ENCODE assay signal across 1 mouse cellular context in the genomic region with DNA sequence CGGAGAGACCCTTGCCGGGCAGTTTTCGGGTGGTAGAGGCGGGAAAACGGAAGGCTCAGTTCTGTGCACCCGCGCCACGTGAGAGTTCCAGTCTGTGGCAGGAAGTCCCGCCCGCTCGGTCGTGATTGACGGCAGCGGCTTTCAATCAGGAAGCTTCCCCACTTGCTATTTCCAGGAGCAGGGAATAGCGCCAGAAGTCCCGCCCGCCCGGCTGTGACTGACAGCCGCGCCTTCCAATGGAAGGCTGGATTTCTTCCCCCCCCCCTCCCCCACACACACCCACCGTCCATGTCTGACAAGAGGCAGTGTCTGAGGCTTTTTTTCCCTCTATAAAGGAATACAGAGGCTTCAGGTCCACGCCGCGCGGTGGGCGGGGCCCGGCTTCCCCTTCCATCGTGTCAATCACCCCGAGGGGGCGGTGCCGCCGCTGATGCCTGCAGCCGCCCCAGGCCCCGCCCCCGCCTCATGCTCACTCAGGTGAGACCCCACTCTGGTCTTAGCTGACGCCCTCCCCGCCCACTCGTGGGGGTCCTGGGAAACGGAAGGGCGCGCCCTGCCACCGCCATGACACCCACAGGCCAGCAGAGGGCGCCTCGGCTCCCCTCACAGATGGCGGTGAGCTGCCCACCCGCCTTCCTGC.
A peak's percentile ranks its signal among the peaks of the same experiment; 100 is the strongest.
TF ChIP-seq lines count a peak whose summit lies in the region.

No protein-coding gene starts in this region.

TF ChIP-seq in CH12.LX, 34 proteins besides CTCF, POLR2A, EP300 and RAD21 (continued from another document):
- TF ChIP-seq TBP (conservative IDR thresholded peaks at IDR 0.05; ENCODE audit: low read depth, low read length), result no peak
- no peak for TF ChIP-seq UBTF (IDR thresholded peaks at IDR 0.05; ENCODE audit: low read depth, low read length)
- no peak for TF ChIP-seq CHD1 (IDR thresholded peaks at IDR 0.05; ENCODE audit: low read depth, low read length)
- TF ChIP-seq E2F4 (IDR thresholded peaks at IDR 0.05; ENCODE audit: insufficient replicate concordance, low read depth, low read length), result no peak
- TF ChIP-seq MAX (IDR thresholded peaks at IDR 0.05; ENCODE audit: low read length), result peak; percentile 41; the same call in 1 of the 2 replicates
- peak; percentile 86 for TF ChIP-seq MYC (IDR thresholded peaks at IDR 0.05; ENCODE audit: low read depth, low read length)
- no peak for TF ChIP-seq JUN (IDR thresholded peaks at IDR 0.05; ENCODE audit: insufficient read depth, low read depth, low read length)
- TF ChIP-seq RCOR1 (conservative IDR thresholded peaks at IDR 0.05; ENCODE audit: low read depth, low read length), result no peak
- TF ChIP-seq SMC3 (IDR thresholded peaks at IDR 0.05; ENCODE audit: low read depth, low read length), result peak; percentile 19; the same call in 1 of the 2 replicates
- TF ChIP-seq TCF12 (IDR thresholded peaks at IDR 0.05; ENCODE audit: low read depth, low read length), result 0 out of 2 replicates have a peak, but pooled peaks have one; percentile 51
- TF ChIP-seq ETS1 (conservative IDR thresholded peaks at IDR 0.05; ENCODE audit: low read depth, low read length), result 0 out of 2 replicates have a peak, but pooled peaks have one; percentile 23
- no peak for TF ChIP-seq PAX5 (IDR thresholded peaks at IDR 0.05; ENCODE audit: low read length)
- TF ChIP-seq CHD2 (IDR thresholded peaks at IDR 0.05; ENCODE audit: low read length), result peak; percentile 97
- TF ChIP-seq KAT2A (IDR thresholded peaks at IDR 0.05; ENCODE audit: insufficient replicate concordance, low read length), result peak; percentile 75; the same call in 1 of the 2 replicates
